Mouse (Mus musculus) liver, postnatal 0 days (tissue): ENCODE data around the gene Ppp2r2c. TPM values are rescaled to one million over a fixed set of nuclear protein-coding genes. Genes with fewer than 3 reads are reported as not detected.
"Not testable (repeated sequence)": the region's sequence is repeated elsewhere in the genome, so short reads cannot be mapped to it uniquely, and the experiment has no call there.

Experiments
- ATAC-seq: fragments of 200-750 bp; cut with Nextera tagmentation; 2 replicates; pipeline ENCODE4 v1.8.0; 2017; ENCODE audit warnings: mild to moderate bottlenecking, moderate library complexity
- DNase-seq: peaks from one replicate; pipeline ENCODE4 v3.0.0-alpha.2; 2016
- H3K27ac ChIP-seq: fragments of 300-500 bp; sonication (generic); 2 replicates; pipeline ENCODE4 v1.5.1; 2014; ENCODE audit warnings: antibody characterized with exemption, moderate library complexity, mild to moderate bottlenecking, low read depth
- H3K27me3 ChIP-seq: fragments of 300-500 bp; sonication (generic); 2 replicates; pipeline ENCODE4 v1.6.1; 2014; ENCODE audit warnings: low read length, control low read depth, mixed read lengths; ENCODE audit not compliant: insufficient read depth
- H3K36me3 ChIP-seq: fragments of 300-500 bp; sonication (generic); replicated peaks from 2 replicates; pipeline ENCODE4 v1.6.1; 2014; ENCODE audit warnings: mild to moderate bottlenecking, control low read depth, low read length, moderate library complexity, mixed read lengths; ENCODE audit not compliant: insufficient read depth
- H3K4me1 ChIP-seq: fragments of 300-500 bp; sonication (generic); 2 replicates; pipeline ENCODE4 v1.6.1; 2014; ENCODE audit warnings: antibody characterized with exemption, mild to moderate bottlenecking, control low read depth; ENCODE audit not compliant: insufficient read depth
- H3K4me2 ChIP-seq: fragments of 300-500 bp; sonication (generic); 2 replicates; pipeline ENCODE4 v1.6.1; 2014; ENCODE audit warnings: low read depth, mild to moderate bottlenecking, low read length, moderate library complexity, mixed read lengths
- H3K4me3 ChIP-seq: fragments of 300-500 bp; sonication (generic); 2 replicates; pipeline ENCODE4 v1.5.1; 2014; ENCODE audit warnings: low read depth, low read length
- H3K9ac ChIP-seq: fragments of 300-500 bp; sonication (generic); replicated peaks from 2 replicates; pipeline ENCODE4 v1.6.1; 2014; ENCODE audit warnings: mild to moderate bottlenecking, moderate library complexity
- H3K9me3 ChIP-seq: fragments of 300-500 bp; sonication (generic); 2 replicates; pipeline ENCODE4 v1.6.1; 2016; ENCODE audit warnings: mild to moderate bottlenecking, control low read depth, low read length, mixed read lengths
- CTCF ChIP-seq: sonication (generic); IDR thresholded peaks from 2 replicates; pipeline ENCODE4 v1.5.1; 2016; ENCODE audit warnings: antibody characterized with exemption, low read depth
- EP300 ChIP-seq: IDR thresholded peaks from 2 replicates; pipeline ENCODE4 v1.6.1; 2016; ENCODE audit warnings: antibody characterized with exemption, low read depth, mild to moderate bottlenecking
- WGBS: fragments of 180-500 bp; shearing (Covaris S2); extraction: QIAGEN DNeasy Blood & Tissue Kit; methylation state at CpG from one replicate; pipeline ENCODE4 v1.1.7; 2014; ENCODE audit not compliant: insufficient replicate concordance; 5-methylcytosine and 5-hydroxymethylcytosine counted together
- polyA plus RNA-seq: library from polyadenylated mRNA; unstranded; fragments of >200 nt; fragmentation: Nextera tagmentation; extraction: Ambion mirVana; gene quantifications from 2 replicates; pipeline ENCODE4 v1.2.1, GENCODE M21; 2015

Gene Ppp2r2c
- polyA plus RNA-seq, 1 experiment from 2014 or later, result not detected

DNA sequence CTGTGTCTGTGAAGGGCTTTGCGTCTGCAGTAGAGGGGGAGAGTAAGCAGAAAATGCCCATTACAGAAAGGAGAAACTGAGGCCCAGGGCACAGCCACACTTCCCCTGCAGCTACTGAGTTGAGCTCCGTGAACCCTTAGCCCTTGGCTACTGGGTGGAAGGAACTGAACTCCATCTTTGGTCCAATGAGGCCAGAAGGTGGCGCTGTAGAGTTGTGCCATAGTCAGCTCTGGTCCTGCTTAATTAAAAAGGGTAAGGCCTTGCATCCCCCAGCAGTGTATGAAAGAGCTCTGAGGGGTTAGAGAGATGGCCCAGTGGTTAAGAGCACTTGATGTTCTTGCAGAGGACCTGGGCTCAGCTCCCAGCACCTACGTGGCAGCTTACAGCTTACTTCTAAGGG lies 60.4 kb downstream of the Ppp2r2c start:
- Histone ChIP-seq H3K4me2 (no peak overlapping the region), H3K27me3 (no peaks in the 10 kb centered on the region), H3K36me3 (no peaks in the 10 kb centered on the region), H3K9ac (no peak overlapping the region), H3K27ac (no peak overlapping the region), H3K4me3 (no peak overlapping the region), H3K9me3 (no peaks in the 10 kb centered on the region), H3K4me1 (no peaks in the 10 kb centered on the region)
- TF ChIP-seq CTCF, result peak; percentile 49
- TF ChIP-seq EP300, result no peak
- no peak for ATAC-seq
- 46% methylated on average over 4 of the region's 4 CpGs for WGBS
- peak; percentile 25 for DNase-seq

DNA sequence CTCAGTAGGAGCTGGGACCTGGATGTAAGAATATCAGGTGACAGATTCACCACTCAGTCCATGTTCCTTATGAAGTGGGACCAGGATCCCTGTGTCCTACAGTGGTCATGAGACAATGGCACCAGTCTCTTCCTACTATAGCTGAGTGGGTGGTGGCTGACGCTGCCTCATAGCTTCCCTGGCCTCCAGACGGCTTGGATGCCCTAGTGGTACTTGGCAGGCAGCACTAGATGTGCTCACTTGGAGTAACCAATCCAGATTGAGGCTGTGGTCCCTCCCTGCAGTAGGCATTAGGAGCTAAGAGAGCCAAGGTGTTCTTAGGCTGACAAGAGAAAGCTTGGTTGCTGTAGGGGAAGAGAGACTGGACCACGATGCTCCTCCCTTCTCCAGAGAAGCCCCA lies 61.1 kb downstream of the Ppp2r2c start:
- H3K27me3 ChIP-seq, result no peaks in the 10 kb centered on the region
- WGBS, result 53% methylated on average over 3 of the region's 3 CpGs
- no peak overlapping the region for H3K9ac ChIP-seq
- H3K4me1 ChIP-seq, result no peaks in the 10 kb centered on the region
- no peaks in the 10 kb centered on the region for H3K9me3 ChIP-seq
- no peaks in the 10 kb centered on the region for H3K36me3 ChIP-seq
- ATAC-seq, result no peak
- TF ChIP-seq CTCF, result no peak
- no peak for TF ChIP-seq EP300
- no peak for DNase-seq
- no peak overlapping the region for H3K4me2 ChIP-seq
- H3K27ac ChIP-seq, result no peak overlapping the region
- no peak overlapping the region for H3K4me3 ChIP-seq

DNA sequence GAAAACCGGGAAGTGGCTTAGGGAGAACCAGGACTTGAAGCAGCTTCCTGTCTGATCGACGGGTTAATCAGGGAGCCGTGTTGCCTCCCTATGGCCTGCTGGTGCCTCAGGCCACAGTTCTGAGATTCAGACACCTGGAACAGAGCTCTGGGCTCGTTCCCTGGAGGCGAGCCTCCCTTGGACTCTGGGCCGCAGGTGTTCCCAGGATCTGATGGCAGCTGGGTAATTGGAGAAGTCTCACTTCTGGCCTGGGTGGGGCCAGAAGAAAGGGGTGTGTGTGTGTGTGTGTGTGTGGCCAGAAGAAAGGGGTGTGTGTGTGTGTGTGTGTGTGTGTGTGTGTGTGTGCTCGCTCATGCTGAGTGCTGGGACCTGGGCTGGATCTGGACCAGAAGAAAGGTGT lies 65.1 kb downstream of the Ppp2r2c start:
- no peaks in the 10 kb centered on the region for H3K36me3 ChIP-seq
- H3K4me3 ChIP-seq, result no peak overlapping the region
- TF ChIP-seq CTCF, result no peak
- no peak for TF ChIP-seq EP300
- DNase-seq (no peak), ATAC-seq (no peak)
- no peaks in the 10 kb centered on the region for H3K4me1 ChIP-seq
- H3K9me3 ChIP-seq, result no peaks in the 10 kb centered on the region
- 55% methylated on average over 8 of the region's 8 CpGs for WGBS
- no peak overlapping the region for H3K9ac ChIP-seq
- no peaks in the 10 kb centered on the region for H3K27me3 ChIP-seq
- no peak overlapping the region for H3K27ac ChIP-seq
- no peak overlapping the region for H3K4me2 ChIP-seq

DNA sequence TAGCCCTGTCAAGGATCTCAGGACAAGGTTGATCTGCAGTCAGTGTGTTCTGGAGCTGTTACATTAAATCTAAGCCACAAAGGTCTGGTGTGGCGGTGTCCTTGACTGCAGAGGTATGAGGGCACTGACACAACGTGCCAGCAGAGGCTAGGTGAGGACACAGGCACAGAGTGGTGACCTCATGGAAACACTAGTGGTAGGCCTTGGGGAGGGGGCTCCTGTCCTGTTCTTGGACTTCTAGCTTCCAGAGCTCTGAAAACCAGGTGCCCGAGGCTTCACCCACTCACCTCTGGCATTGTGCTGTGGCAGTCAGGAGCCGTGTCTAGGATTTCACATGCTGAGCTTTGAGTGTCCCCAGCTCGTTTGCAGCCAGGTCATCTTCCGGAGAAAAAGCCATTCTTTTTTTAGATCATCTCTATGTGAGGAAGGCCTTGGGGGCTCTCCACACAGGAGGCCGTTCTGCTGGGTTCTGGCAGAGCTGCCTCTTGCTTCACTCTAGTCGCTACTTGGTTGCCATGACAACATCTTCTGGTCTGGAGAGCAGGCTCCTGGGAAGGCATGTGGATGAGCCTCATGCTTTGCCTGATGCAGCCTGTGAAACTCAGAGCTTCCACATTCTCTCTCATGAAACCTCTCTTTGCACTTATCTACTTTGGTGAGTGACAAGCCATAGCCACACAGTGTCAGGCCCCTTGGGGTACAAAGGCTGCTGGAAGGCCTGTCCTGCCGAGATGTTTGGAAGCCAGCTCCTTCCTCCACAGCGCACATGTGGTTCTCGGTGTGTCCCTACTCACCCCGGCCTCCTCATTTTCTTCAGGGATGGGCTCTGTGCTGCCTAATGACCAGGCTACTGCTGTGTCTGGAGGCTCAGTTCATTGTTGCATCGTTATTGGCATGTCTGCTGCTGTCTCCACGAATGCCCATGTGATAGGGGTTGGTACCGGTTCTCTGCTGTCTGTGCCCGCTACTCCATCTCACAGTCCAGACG lies 67.5 kb downstream of the Ppp2r2c start:
- H3K27me3 ChIP-seq, result no peaks in the 10 kb centered on the region
- H3K9ac ChIP-seq, result no peak overlapping the region
- WGBS, result 70% methylated on average over 17 of the region's 17 CpGs
- no peak overlapping the region for H3K4me2 ChIP-seq
- H3K36me3 ChIP-seq, result no peaks in the 10 kb centered on the region
- H3K9me3 ChIP-seq, result no peaks in the 10 kb centered on the region
- H3K4me3 ChIP-seq, result no peak overlapping the region
- ATAC-seq (no peak), DNase-seq (no peak)
- H3K4me1 ChIP-seq, result no peaks in the 10 kb centered on the region
- no peak overlapping the region for H3K27ac ChIP-seq
- TF ChIP-seq CTCF, result no peak
- no peak for TF ChIP-seq EP300

DNA sequence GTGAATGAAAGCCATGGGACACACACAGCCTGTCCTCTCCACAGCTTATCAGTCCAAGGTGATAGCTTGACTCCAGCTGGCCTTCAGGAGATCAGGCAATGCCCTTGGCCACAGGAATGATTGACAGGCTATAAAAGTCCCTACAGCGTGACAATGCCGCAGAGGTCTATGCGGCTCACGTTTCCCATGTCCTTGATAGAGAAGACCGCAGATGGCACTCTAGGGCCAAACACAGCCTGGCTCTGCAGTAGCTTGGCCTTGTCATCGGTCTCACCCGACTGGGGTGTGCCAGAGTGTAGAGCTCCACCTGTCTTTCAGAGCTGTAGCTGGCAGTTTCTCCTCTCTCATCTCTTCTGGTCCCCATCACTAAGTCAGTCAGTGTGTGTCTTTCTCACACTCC lies 68.2 kb downstream of the Ppp2r2c start:
- no peaks in the 10 kb centered on the region for H3K4me1 ChIP-seq
- DNase-seq, result no peak
- H3K27ac ChIP-seq, result no peak overlapping the region
- no peaks in the 10 kb centered on the region for H3K36me3 ChIP-seq
- H3K9me3 ChIP-seq, result no peaks in the 10 kb centered on the region
- WGBS, result 71% methylated on average over 7 of the region's 7 CpGs
- no peak for ATAC-seq
- TF ChIP-seq EP300 (no peak), CTCF (no peak)
- H3K4me2 ChIP-seq, result no peak overlapping the region
- H3K4me3 ChIP-seq, result no peak overlapping the region
- no peak overlapping the region for H3K9ac ChIP-seq
- H3K27me3 ChIP-seq, result no peaks in the 10 kb centered on the region

DNA sequence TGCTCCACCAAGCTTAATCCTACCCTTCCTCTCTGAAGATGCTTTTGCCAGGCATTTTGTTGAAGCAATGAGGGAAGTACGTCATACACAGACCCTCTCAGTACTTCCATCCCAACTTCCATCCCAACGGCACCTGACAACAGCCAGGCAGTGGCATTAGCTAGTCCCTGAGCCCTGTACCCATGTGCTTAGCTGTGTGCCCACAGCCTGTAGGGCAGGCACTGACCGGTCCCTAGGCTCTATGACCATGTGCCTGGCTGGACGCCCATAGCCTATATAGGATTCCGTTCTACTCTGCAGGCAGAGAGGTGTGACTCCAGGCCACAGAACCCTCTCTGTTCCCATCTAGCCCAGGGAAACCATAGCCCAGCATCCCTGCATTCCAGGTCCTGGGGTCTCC lies 69.7 kb downstream of the Ppp2r2c start:
- WGBS, result 75% methylated on average over 5 of the region's 5 CpGs
- ATAC-seq (no peak), DNase-seq (no peak)
- H3K36me3 ChIP-seq, result no peaks in the 10 kb centered on the region
- no peaks in the 10 kb centered on the region for H3K27me3 ChIP-seq
- H3K9me3 ChIP-seq, result no peaks in the 10 kb centered on the region
- H3K9ac ChIP-seq, result no peak overlapping the region
- no peak overlapping the region for H3K4me2 ChIP-seq
- H3K4me1 ChIP-seq, result no peaks in the 10 kb centered on the region
- TF ChIP-seq EP300 (no peak), CTCF (no peak)
- no peak overlapping the region for H3K4me3 ChIP-seq
- no peak overlapping the region for H3K27ac ChIP-seq

DNA sequence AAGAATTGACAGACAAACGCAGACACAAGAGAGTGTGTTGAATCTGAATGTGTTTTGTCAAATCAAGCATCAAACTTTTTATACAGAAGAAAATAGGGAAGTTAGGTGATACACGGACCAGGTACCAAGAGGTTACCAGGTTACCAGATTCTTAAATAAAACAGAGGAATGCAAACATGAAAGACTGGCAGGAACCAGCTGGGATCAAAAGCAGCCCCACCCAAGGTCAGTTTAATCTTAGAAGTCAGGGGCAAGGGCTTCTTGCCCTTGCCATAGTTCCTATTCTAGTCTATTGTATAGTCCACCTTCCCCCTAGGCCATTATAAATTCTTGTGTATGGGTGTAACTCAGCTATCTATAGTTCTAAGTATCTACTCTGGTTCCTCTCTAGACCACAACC lies 70.7 kb downstream of the Ppp2r2c start:
- H3K4me1 ChIP-seq, result not testable (repeated sequence)

More for the DNA sequence above, 70.7 kb downstream of the Ppp2r2c start:
- not testable (repeated sequence) for H3K27me3 ChIP-seq, H3K4me3 ChIP-seq, DNase-seq, H3K9ac ChIP-seq, H3K27ac ChIP-seq, ATAC-seq, H3K9me3 ChIP-seq, H3K36me3 ChIP-seq, H3K4me2 ChIP-seq
- 63% methylated on average over 2 of the region's 2 CpGs for WGBS
